Mouse (Mus musculus) heart, embryonic 11.5 days (tissue): ENCODE measurements around the gene Mob3c. TPM values are rescaled to one million over a fixed set of nuclear protein-coding genes. Genes with fewer than 3 reads are reported as not detected.

Experiments used
- ATAC-seq: fragments of 200-750 bp; cut with Nextera tagmentation; replicated peaks from 2 replicates; pipeline ENCODE4 v1.8.0; 2017; ENCODE audit warnings: moderate library complexity; ENCODE audit not compliant: insufficient number of reproducible peaks, low FRiP score, low TSS enrichment
- H3K27ac ChIP-seq: fragments of 300-500 bp; sonication (generic); 2 replicates; pipeline ENCODE4 v1.5.1; 2014; ENCODE audit warnings: mild to moderate bottlenecking, low read depth, low read length
- H3K27me3 ChIP-seq: fragments of 300-500 bp; sonication (generic); 2 replicates; pipeline ENCODE4 v1.6.1; 2014; ENCODE audit warnings: mild to moderate bottlenecking, low read length, mixed read lengths; ENCODE audit not compliant: control insufficient read depth, insufficient read depth
- H3K36me3 ChIP-seq: fragments of 300-500 bp; sonication (generic); 2 replicates; pipeline ENCODE4 v1.6.1; 2014; ENCODE audit warnings: mild to moderate bottlenecking, low read length, moderate library complexity, mixed read lengths; ENCODE audit not compliant: control insufficient read depth, insufficient read depth
- H3K4me1 ChIP-seq: fragments of 300-500 bp; sonication (generic); 2 replicates; pipeline ENCODE4 v1.6.1; 2014; ENCODE audit warnings: low read length; ENCODE audit not compliant: control insufficient read depth, insufficient read depth
- H3K4me2 ChIP-seq: fragments of 300-500 bp; sonication (generic); 2 replicates; pipeline ENCODE4 v1.6.1; 2014; ENCODE audit warnings: mild to moderate bottlenecking, moderate library complexity
- H3K4me3 ChIP-seq: fragments of 300-500 bp; sonication (generic); 2 replicates; pipeline ENCODE4 v1.5.1; 2014; ENCODE audit warnings: low read depth, low read length
- H3K9ac ChIP-seq: fragments of 300-500 bp; sonication (generic); 2 replicates; pipeline ENCODE4 v1.6.1; 2014; ENCODE audit warnings: mild to moderate bottlenecking, low read depth, low read length, moderate library complexity
- H3K9me3 ChIP-seq: fragments of 300-500 bp; sonication (generic); replicated peaks from 2 replicates; pipeline ENCODE4 v1.6.1; 2016; ENCODE audit warnings: low read length; ENCODE audit not compliant: control insufficient read depth
- WGBS: fragments of 180-500 bp; shearing (Covaris S2); extraction: QIAGEN DNeasy Blood & Tissue Kit; methylation state at CpG from one replicate; pipeline ENCODE4 v1.1.7; 2014; ENCODE audit not compliant: insufficient replicate concordance; 5-methylcytosine and 5-hydroxymethylcytosine counted together
- polyA plus RNA-seq: library from polyadenylated mRNA; unstranded; fragments of >200 nt; fragmentation: Nextera tagmentation; extraction: Ambion mirVana; gene quantifications from 2 replicates; pipeline ENCODE4 v1.2.1, GENCODE M21; 2014

Gene Mob3c
- polyA plus RNA-seq, 1 experiment from 2014 or later: 6.5 TPM

DNA sequence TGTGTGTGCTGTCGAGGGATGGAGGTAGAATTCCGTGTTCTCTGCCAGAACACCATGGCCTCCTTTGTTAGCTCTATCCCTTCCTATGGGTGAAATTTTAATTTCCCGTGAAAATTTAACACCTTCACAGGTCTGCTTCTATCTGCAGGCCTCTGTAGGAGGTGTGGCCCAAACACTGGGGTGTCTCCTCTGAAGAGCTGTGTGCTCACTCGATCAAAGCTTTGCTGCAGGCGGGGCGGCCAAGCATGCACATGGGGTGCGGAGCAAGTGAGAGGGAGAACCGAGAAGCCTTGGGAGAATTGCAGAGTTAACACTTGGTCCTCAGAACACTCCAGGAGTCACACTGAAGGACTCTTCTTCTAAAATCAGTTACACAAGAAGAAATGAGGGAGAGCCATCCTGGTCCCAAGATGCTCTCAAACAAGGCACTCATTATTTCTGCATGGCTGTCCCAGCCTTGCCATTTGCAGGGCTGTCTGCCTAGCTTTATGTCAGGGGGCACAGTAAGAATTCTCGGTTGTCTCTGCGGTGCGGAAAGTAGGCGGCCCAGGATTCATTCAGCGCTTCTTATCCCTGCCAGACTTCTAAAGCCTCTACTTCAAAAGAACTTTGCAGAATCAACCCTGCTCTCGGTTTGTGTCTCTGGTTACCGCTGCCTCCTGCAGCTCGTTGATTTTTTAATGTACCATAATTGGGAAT, 41.8 kb downstream of the Mob3c start:
- H3K36me3 ChIP-seq: peaks cover 4% of the 10 kb centered on the region
- H3K4me3 ChIP-seq: no peak overlapping the region
- H3K4me1 ChIP-seq: no peaks in the 10 kb centered on the region
- no peaks in the 10 kb centered on the region for H3K27me3 ChIP-seq
- WGBS: 38% methylated on average over 16 of the region's 16 CpGs
- no peak overlapping the region for H3K4me2 ChIP-seq
- no peak overlapping the region for H3K27ac ChIP-seq
- H3K9ac ChIP-seq: no peak overlapping the region
- ATAC-seq: no peak
- H3K9me3 ChIP-seq: no peaks in the 10 kb centered on the region

DNA sequence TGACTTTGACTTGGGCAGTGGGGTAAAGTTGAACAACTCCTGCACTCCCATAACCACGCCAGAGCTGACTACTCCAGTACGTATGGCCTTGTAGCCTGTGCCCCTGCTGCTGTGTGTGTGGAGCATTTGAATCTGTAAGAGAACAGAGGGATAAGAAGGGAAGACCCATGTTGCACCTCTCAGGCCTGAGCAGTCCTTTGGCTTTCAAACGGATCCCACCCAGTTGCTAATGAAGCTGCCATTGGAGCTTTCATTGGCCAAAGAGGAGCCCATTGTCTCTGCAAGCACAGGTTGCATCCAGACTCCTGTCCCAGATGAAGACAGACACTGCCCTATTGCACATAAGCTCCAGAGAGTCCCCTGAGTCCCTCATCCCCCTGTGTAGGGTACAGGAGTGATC, 45.3 kb downstream of the Mob3c start:
- Histone ChIP-seq H3K27ac (no peak overlapping the region), H3K36me3 (peaks cover 7% of the 10 kb centered on the region), H3K9me3 (no peaks in the 10 kb centered on the region), H3K4me1 (peaks cover 6% of the 10 kb centered on the region), H3K27me3 (no peaks in the 10 kb centered on the region), H3K4me3 (no peak overlapping the region), H3K9ac (no peak overlapping the region), H3K4me2 (no peak overlapping the region)
- 84% methylated on average over 3 of the region's 3 CpGs for WGBS
- no peak for ATAC-seq

DNA sequence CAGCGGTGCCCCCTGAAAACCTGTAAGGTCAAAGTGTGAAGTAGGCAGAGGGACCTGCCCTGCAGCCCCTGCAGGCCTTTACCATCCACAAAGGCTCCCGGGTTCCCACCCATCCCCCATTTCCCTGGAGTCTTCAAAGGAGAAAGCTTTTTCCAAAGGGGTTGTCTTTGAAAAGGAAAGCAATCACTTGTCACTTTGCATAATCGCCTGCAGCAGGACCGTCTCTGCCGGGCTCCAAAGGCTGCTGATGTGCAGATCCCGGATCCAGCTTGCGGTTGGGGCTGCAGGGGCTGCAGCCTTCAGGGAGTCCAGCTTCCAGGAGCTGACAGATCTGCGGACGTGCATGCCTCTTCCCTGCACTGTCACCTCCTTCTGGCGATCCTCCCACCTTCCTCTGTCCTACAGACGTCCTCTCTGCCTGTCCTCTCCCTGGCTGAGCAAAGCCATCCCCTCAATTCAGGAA, 50.4 kb downstream of the Mob3c start:
- H3K36me3 ChIP-seq: peaks cover 3% of the 10 kb centered on the region; the same call in 1 of the 2 replicates
- ATAC-seq: peak; percentile 58; the same call in 1 of the 2 replicates
- H3K4me2 ChIP-seq: peak overlapping the region; percentile 54
- H3K27ac ChIP-seq: no peak overlapping the region
- no peak overlapping the region for H3K4me3 ChIP-seq
- H3K9ac ChIP-seq: no peak overlapping the region
- WGBS: 5% methylated on average over 11 of the region's 11 CpGs
- no peaks in the 10 kb centered on the region; the same call in 1 of the 2 replicates for H3K27me3 ChIP-seq
- no peaks in the 10 kb centered on the region for H3K9me3 ChIP-seq
- H3K4me1 ChIP-seq: peaks cover 9% of the 10 kb centered on the region

DNA sequence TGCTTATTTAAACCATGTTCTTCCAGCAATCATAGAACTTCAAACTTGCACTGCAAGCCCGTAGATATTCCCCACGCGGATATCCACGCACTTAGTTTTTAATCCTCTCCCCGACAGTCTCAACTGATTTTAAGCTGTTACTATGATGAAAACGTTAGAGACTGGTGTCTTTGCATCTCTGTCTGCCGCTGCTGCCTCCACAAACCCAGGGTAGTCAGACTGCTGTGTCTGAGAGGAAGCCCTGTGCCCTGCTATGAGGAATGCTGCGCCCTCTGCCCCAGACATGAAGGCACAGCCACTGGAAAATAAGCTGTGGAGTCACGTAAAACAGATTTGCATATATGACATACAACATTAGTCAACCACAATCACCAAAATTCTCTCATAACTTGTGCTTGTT, 50.9 kb downstream of the Mob3c start:
- Histone ChIP-seq H3K27me3 (no peaks in the 10 kb centered on the region; the same call in 1 of the 2 replicates), H3K4me1 (peaks cover 9% of the 10 kb centered on the region), H3K9ac (no peak overlapping the region), H3K36me3 (peaks cover 3% of the 10 kb centered on the region; the same call in 1 of the 2 replicates), H3K9me3 (no peaks in the 10 kb centered on the region), H3K4me2 (no peak overlapping the region; the same call in 1 of the 2 replicates), H3K4me3 (no peak overlapping the region), H3K27ac (no peak overlapping the region)
- 45% methylated on average over 9 of the region's 9 CpGs for WGBS
- ATAC-seq: no peak

DNA sequence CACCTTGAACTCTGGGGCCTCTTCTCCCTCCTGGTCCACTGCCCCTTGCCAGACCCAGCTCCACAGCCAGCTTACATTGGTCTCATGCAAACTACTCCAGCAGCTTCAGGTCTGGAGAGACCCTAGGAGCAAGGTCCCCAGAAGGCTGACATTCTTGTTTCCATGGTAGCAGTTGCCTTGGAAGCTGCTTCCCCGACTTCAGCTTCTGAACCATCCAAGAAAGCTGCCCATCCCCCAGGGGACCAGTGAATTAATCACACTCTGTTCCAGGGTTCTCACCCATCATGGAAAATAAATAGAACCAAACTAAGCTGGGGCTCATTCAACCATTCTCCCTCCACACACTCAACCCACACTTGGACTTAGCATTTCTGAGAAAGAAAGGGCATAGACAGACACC, 53.3 kb downstream of the Mob3c start:
- H3K4me2 ChIP-seq: no peak overlapping the region

DNA sequence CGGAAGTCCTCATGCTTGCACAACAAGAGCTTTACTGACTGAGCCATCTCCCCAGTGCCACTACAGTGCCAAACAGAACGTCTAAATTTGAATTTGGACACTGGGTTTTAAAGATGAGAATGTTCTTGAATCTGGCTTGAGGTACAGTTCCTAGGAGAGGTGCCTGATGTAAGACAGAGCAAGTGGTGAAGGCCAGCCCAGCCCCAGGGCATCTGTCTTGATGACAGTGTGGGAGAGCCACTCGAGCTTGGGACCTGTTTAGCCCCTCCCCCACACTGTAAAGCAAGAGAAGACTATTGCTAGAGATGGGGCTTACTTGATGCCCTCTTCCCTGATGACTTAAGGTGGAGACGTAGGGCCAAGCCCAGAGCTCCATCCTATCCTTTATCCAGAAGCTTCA, 54.3 kb downstream of the Mob3c start:
- Histone ChIP-seq H3K9ac (no peak overlapping the region), H3K27ac (no peak overlapping the region), H3K9me3 (no peaks in the 10 kb centered on the region), H3K4me2 (no peak overlapping the region), H3K4me3 (no peak overlapping the region), H3K4me1 (peaks cover 9% of the 10 kb centered on the region), H3K36me3 (no peaks in the 10 kb centered on the region), H3K27me3 (no peaks in the 10 kb centered on the region; the same call in 1 of the 2 replicates)
- no peak for ATAC-seq
- 49% methylated on average over 4 of the region's 4 CpGs for WGBS

More for the DNA sequence above, 53.3 kb downstream of the Mob3c start:
- H3K9ac ChIP-seq: no peak overlapping the region
- H3K4me3 ChIP-seq: no peak overlapping the region
- H3K9me3 ChIP-seq: no peaks in the 10 kb centered on the region
- H3K4me1 ChIP-seq: peaks cover 9% of the 10 kb centered on the region
- 27% methylated on average over 1 of the region's 1 CpGs for WGBS
- no peaks in the 10 kb centered on the region for H3K36me3 ChIP-seq
- no peak for ATAC-seq
- no peaks in the 10 kb centered on the region; the same call in 1 of the 2 replicates for H3K27me3 ChIP-seq
- no peak overlapping the region for H3K27ac ChIP-seq

DNA sequence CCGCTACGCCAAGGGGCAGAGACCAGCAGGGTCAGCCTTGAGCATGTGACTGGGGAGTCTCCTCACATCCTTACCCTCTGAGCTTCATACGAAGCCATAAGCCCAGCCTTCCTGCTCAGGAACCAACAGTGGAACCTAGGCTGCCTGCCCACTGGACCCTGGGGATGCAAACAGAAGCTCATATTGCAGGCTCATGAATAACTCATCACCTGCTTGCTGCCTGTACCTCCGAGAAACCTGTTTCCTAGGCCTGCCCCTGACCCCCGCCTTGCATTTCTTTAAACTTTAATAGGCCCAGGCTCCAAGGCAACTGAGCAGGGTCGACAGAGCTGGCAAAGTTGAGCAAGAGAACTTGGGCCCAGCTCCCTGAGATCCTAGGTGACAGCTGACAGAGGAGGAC, 56.1 kb downstream of the Mob3c start, which contains the start of gene Kncn:
TSS of gene Kncn (plus strand) at position 379 of the 400 bp plus-strand sequence.
- no peaks in the 10 kb centered on the region for H3K36me3 ChIP-seq
- H3K9ac ChIP-seq: no peak within 1 kb of the TSS
- no peak within 1 kb of the TSS for H3K4me3 ChIP-seq
- H3K4me2 ChIP-seq: no peak within 1 kb of the TSS
- peaks cover 12% of the 10 kb centered on the region for H3K27me3 ChIP-seq
- WGBS: 77% methylated on average over 6 of the region's 6 CpGs
- no peak within 1 kb of the TSS for H3K27ac ChIP-seq
- no peak for ATAC-seq
- H3K9me3 ChIP-seq: no peaks in the 10 kb centered on the region
- no peaks in the 10 kb centered on the region for H3K4me1 ChIP-seq
